Mouse (Mus musculus): ENCODE results near the gene Suz12. TPM values are rescaled to one million over a fixed set of nuclear protein-coding genes. Genes with fewer than 3 reads are reported as not detected.
A peak's percentile ranks its signal among the peaks of the same experiment; 100 is the strongest.

The Suz12 gene
- polyA plus RNA-seq, 1 experiment from 2014 or later: 53.9 TPM

- POLR2A ChIA-PET: no interaction called here
- in situ Hi-C loops (cut with MboI; ENCODE audit: low pct_unique_long_range_greater_than_20kb): no loop called here
- DNase-seq (ENCODE audit: low read depth, low spot score) (no peak), ATAC-seq (no peak)
- no peaks in the 10 kb centered on the region for H3K27me3 ChIP-seq
- CTCF ChIA-PET: interaction anchor here (0.9 to 1.5 kb wide), 3 partner anchors 15 to 39 kb away, joined by 3 to 5 read pairs (median 3); no protein-coding TSS in a partner anchor
- no peak for TF ChIP-seq CTCF (IDR thresholded peaks at IDR 0.05)
Observed at GRCm38 (mm10) chr11:80072365-80072764, 79.5 kb downstream of the Suz12 start.

GRCm38 (mm10) chr11:80075608-80076277 is 82.8 kb downstream of the Suz12 start:
- H3K27me3 ChIP-seq: no peaks in the 10 kb centered on the region
- no peak for TF ChIP-seq CTCF (IDR thresholded peaks at IDR 0.05)
- CTCF ChIA-PET: no interaction called here
- in situ Hi-C loops (cut with MboI; ENCODE audit: low pct_unique_long_range_greater_than_20kb): no loop called here
- POLR2A ChIA-PET: no interaction called here
- DNase-seq (ENCODE audit: low read depth, low spot score): no peak
- ATAC-seq: no peak

DNA sequence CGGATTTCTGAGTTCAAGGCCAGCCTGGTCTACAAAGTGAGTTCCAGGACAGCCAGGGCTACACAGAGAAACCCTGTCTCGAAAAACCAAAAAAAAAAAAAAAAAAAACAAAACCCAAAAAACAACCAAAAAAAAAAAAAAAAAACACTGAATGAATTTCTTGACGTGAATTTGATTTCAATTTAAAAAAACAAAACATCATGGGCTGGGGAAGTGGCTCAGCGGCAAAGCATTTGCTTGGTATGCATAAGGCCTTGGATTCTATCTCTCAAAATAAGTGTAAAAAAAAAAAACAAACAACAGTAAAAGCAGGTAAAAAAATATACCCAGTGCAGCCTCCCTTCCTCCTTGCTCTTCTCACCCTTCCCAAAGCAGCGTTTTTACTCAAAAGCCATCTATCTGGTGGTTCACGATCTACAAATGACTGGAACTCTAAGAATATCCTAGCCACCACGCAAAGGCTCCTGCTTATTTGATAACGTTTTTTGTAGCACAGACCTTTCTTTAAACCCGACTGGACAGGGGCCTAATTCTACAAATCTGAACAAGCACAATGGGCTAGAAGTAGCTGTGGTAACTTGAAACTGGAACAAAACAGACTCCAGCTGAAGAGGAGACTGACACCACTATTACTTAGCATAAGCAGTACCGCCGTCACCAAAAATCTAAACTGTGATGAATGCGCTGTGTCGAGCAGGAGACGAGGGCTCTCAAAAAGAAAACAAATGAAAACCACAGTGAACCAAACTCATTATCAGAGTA is 85.1 kb downstream of the Suz12 start:
- no peak for ATAC-seq
- DNase-seq (ENCODE audit: low read depth, low spot score): no peak
- no peaks in the 10 kb centered on the region for H3K27me3 ChIP-seq
- POLR2A ChIA-PET: no interaction called here
- in situ Hi-C loops (cut with MboI; ENCODE audit: low pct_unique_long_range_greater_than_20kb): no loop called here
- CTCF ChIA-PET: no interaction called here
- TF ChIP-seq CTCF (IDR thresholded peaks at IDR 0.05): no peak

DNA sequence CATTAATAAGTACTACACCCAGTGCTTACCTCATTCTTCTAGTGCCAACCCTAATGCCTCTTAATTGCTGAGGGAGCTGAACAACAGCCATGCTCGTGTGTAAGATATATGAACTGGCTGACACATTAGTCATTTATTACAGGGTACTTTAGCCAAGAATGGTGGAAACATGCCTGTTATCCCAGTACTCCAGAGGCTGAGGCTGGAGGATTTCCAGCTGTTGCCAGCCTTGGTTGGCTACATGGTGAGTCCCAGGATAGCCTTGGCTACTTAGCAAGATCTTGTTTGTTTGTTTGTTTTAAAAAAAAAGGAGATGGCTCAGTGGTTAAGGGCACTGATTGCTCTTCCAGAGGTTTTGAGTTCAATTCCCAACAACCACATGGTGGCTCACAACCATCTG is 85.9 kb downstream of the Suz12 start:
- no peak for ATAC-seq
- CTCF ChIA-PET: no interaction called here
- POLR2A ChIA-PET: interaction anchor here (0.6 kb wide), 1 partner anchor 690 kb away, joined by 3 read pairs; no protein-coding TSS in a partner anchor
- DNase-seq (ENCODE audit: low read depth, low spot score): no peak
- in situ Hi-C loops (cut with MboI; ENCODE audit: low pct_unique_long_range_greater_than_20kb): no loop called here
- no peaks in the 10 kb centered on the region for H3K27me3 ChIP-seq
- no peak for TF ChIP-seq CTCF (IDR thresholded peaks at IDR 0.05)

GRCm38 (mm10) chr11:80079751-80080150 is 86.8 kb downstream of the Suz12 start:
- POLR2A ChIA-PET: interaction anchor here (1.2 kb wide), 1 partner anchor 37 kb away, joined by 3 read pairs; no protein-coding TSS in a partner anchor
- in situ Hi-C loops (cut with MboI; ENCODE audit: low pct_unique_long_range_greater_than_20kb): loop anchor here (5.0 kb wide), 1 partner anchor 37 kb away; no protein-coding TSS in a partner anchor
- CTCF ChIA-PET: no interaction called here
- no peaks in the 10 kb centered on the region for H3K27me3 ChIP-seq
- no peak for DNase-seq (ENCODE audit: low read depth, low spot score)
- TF ChIP-seq CTCF (IDR thresholded peaks at IDR 0.05): no peak
- no peak for ATAC-seq

DNA sequence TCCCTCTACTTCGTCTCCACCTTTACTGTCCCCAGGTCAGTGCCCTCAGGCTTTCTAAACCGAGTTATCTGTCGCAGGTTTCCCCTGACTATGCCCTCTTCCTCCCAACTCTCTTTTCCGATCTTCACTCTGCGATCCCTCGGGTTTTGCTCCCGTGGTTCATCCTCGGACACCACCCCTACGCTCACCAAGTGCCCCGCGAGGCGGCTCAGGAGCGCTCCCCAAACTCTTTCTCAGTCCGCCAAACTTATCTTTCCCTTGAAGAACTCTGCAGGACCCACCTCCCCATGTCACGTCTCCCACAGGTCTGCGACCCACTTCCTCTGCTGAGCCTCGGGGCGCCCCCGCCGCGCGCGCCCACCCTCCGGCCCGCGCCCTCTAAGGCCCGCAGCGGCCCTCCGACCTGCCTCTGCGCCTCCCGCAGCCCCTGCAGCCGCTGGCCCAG is 87.5 kb downstream of the Suz12 start:
- ATAC-seq (peak; percentile 48), DNase-seq (ENCODE audit: low read depth, low spot score) (no peak)
- ChIA-PET POLR2A (interaction anchor here (0.7 to 1.6 kb wide), 3 partner anchors 9 to 120 kb away, joined by 3 to 6 read pairs (median 4); no protein-coding TSS in a partner anchor), CTCF (no interaction called here)
- TF ChIP-seq CTCF (IDR thresholded peaks at IDR 0.05): no peak
- no peaks in the 10 kb centered on the region for H3K27me3 ChIP-seq
- in situ Hi-C loops (cut with MboI; ENCODE audit: low pct_unique_long_range_greater_than_20kb): loop anchor here (5.0 kb wide), 1 partner anchor 38 kb away; no protein-coding TSS in a partner anchor

- TF ChIP-seq CTCF (IDR thresholded peaks at IDR 0.05): peak; percentile 83
- ChIA-PET POLR2A (interaction anchor here (0.7 to 1.6 kb wide), 3 partner anchors 10 to 119 kb away, joined by 3 to 6 read pairs (median 4); no protein-coding TSS in a partner anchor), CTCF (no interaction called here)
- peak; percentile 24 for DNase-seq (ENCODE audit: low read depth, low spot score)
- ATAC-seq: peak; percentile 92
- in situ Hi-C loops (cut with MboI; ENCODE audit: low pct_unique_long_range_greater_than_20kb): loop anchor here (5.0 kb wide), 1 partner anchor 39 kb away; no protein-coding TSS in a partner anchor
- no peaks in the 10 kb centered on the region for H3K27me3 ChIP-seq
Observed at GRCm38 (mm10) chr11:80080826-80081728, 88.2 kb downstream of the Suz12 start, which contains the start of gene Crlf3. Gene Crlf3, minus strand, starts transcription at chr11:80080991.

GRCm38 (mm10) chr11:80081786-80082319 is 88.9 kb downstream of the Suz12 start:
- no peak for DNase-seq (ENCODE audit: low read depth, low spot score)
- no peaks in the 10 kb centered on the region for H3K27me3 ChIP-seq
- ATAC-seq: no peak
- ChIA-PET CTCF (no interaction called here), POLR2A (interaction anchor here (1.6 kb wide), 1 partner anchor 10 kb away, joined by 6 read pairs; no protein-coding TSS in a partner anchor)
- in situ Hi-C loops (cut with MboI; ENCODE audit: low pct_unique_long_range_greater_than_20kb): loop anchor here (5.0 kb wide), 1 partner anchor 40 kb away; no protein-coding TSS in a partner anchor
- TF ChIP-seq CTCF (IDR thresholded peaks at IDR 0.05): no peak

Other genes with a start within 250 kb of the Suz12 start
- 49.7 TPM for gene Utp6, start 30.7 kb upstream of the Suz12 start, polyA plus RNA-seq (2021)
- 27.9 TPM for gene Crlf3, start 87.9 kb downstream of the Suz12 start, polyA plus RNA-seq (2021)
- gene Atad5, start 96.3 kb downstream of the Suz12 start, polyA plus RNA-seq (2021): 4.5 TPM
- gene Tefm, start 149.1 kb downstream of the Suz12 start, polyA plus RNA-seq (2021): 26.0 TPM
- gene Adap2, start 161.0 kb downstream of the Suz12 start, polyA plus RNA-seq (2021): 0.19 TPM
- gene Rnf135, start 190.7 kb downstream of the Suz12 start, polyA plus RNA-seq (2021): 14.0 TPM
- 49.4 TPM for gene Rhot1, start 215.9 kb downstream of the Suz12 start, polyA plus RNA-seq (2021)

Measured in Patski (cell line).